Mouse (Mus musculus): ENCODE data around the gene Snx32.

Gene Snx32

DNA sequence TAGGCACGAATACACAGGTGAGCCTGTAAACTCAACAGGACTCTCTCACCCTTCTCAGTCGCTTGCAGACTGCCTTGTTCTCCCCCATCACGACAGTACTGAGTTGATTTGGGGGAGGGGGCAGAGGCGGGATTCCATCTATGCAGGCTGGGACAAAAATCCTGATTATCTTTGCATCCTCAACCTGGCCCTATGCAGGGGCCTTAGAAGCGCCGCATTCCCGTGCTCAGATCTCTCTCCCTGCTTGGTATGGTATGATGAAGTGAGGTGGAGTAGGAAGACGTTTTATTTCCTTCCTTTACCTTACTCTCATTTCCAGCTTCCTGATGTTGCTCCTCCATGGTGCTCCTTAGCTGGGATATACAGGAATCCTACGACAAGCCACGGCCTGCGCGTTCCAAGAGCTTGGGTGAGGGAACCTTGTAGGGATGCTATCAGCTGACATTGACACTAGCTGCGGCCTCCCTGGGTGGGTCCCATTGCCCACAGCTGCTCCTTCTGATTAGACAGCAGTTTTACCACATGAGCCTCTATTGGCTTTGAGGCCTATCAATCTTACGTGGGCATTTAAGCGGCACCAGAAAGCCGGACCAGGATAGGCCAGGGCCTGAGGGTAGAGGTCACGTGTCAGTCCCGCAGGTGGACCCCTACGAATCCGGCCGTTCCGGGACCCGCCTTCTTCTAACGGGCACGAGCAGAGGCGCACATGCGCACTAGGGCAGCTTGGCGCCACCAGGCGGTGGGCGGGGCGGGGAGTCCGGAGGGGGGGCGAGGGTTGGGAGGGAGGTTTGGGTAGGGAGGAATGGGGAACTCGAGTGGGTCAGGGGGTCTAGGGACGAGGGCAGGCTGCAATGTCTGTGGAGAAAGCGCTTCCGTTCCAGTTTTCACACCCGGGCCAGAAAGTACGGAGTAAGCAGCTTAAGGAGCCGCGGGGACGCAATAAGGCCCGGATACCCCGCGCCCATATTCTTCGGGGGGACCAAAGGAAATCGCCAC is at the start of gene Snx32:
TSS of gene Snx32 (minus strand) at position 508 of the 996 bp plus-strand sequence.
- DNase-seq (ENCODE audit: low read depth in 2 of 2, low spot score in 2 of 2), result peak; percentile 87 to 88

DNA sequence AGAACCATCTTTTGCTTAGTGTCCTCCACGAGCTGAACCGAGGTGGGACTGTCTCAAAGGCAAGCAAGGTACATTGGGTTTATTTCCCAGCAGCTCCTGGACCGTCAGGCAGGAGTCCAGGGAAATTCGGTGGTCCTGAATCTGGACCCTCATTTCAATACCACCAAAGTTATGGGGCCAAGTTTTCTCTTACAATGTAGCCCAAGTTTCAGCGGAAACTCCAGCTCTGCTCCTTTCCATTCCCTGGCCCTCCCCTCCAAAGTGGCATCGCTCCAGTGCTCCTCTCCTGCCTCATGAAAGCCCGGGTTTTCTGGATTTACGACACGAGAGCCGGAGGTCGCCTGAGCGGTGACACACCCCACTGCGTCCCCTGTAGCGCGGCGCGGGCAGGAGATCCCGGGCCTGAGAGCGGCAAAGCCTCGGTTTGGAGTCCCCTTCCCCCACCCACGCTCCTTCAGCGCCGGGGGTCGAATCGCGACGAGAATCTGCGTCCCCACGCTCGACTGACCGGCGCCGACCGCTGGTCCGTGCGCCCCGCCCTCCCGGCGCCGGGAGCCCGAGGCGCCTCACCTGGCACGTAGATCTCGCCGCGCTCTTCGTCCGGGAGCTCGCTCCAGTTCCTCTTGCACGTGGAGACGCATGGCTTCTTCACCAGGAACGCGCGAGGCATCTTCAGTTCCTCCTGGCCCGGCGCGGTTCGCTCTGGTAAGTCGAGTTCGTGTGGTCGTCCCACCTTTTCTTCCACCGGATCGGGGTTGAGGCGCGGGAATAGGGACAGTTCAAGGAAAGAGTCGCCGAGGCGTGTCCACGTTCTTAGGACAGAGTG is 49.5 kb upstream of the Snx32 start:
- no peak for DNase-seq (ENCODE audit: low read depth in 2 of 2, low spot score in 2 of 2)

DNA sequence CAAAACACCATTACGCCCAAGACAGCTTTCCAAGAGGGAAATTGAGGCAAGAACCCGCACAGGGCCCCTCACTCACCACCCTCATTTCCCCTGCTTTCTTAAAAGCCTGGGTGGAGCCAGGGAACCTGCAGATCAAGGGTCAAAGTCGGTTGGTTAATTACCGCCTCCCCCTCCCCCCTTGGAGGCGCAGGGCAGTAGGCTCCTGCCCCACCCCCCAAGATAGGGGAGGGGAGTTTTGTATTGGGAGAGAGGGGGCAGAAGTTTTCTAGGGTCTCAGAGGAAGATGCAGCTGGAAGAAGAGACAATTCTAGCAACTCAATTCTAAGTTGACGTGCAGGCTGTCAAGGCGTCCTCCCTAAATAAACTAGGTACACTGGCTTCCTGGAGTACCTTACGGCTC is 48.9 kb upstream of the Snx32 start:
- no peak for DNase-seq (ENCODE audit: low read depth in 2 of 2, low spot score in 2 of 2)

DNA sequence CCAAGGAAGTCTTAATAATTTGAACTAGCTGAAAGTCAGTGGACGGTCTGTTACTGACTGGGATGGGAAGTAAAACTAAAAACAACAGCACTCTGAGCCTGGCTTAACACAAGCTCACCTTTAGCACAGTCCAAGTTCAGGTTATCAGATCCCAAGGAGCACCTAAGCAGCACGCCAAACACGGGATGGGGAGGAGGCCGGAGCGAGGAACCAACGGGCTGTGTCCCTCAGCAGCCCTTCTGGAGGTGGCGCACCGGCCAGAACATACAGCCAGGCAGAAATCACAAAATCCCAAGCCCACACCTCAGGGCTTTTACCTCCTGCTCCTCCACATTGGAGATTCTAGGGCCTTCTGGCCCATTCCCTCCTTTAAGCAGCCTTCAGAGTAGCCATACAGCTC is 48.4 kb upstream of the Snx32 start:
- DNase-seq (ENCODE audit: low read depth in 2 of 2, low spot score in 2 of 2), result no peak

DNA sequence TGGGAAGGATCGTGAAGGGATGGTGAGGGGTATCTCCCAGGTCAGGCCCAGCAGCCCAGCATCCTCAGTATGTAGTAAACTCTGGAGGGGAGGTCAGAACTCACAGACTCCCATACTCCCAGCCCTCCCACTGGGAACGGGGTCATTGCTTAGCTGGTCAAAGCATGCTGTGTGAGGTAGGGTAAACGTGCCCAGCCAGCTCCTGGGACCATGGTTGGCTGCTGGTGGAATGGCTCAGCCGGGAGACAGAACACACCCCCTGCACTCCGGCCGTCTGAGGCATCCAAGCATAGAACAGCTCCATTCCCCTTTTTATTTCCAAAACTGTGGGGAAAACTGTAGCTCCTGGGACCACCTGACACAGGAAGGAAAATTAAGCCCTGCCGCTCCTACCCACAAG is 47.8 kb upstream of the Snx32 start:
- DNase-seq (ENCODE audit: low read depth in 2 of 2, low spot score in 2 of 2), result no peak

DNA sequence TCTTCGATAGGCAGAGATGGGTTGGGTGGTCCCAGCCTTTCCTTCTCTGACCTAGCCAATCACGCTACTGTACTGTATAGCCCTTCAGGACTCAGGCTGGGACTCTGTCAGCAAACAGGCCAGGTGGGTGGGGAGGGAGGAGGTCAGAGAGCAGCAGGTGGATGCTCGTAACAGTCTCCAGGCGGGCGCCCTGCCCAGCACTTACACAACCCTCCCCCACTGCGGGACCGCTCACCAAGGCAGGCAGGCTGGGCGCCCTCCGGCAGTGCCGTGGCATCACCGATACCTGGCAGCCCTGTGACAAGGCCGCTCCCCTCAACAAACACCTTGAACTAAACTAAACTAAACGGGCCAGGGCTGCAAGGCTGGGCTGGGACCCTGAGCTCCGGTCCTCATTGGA is 43.9 kb upstream of the Snx32 start:
- no peak for DNase-seq (ENCODE audit: low read depth in 2 of 2, low spot score in 2 of 2)

DNA sequence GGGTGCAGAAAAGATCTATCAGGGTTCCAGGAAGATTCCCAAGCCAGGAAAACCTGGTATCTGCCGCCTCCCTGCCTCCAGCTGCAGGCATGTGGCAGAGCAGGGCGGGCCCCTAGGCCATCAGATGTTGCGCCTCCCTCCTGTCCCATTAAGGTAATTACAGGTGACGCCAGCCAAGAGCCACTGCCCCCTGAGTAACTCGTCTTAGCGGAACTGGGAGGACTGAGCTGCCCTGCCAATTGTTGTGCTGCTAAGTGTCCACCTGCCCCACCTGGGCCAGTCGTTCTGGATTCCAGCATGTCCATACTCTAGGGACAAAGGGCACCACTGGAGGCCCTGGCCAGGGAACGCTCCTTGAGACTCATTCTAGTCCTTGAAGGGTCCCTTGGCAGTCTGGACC is 43.5 kb upstream of the Snx32 start:
- no peak for DNase-seq (ENCODE audit: low read depth in 2 of 2, low spot score in 2 of 2)

DNA sequence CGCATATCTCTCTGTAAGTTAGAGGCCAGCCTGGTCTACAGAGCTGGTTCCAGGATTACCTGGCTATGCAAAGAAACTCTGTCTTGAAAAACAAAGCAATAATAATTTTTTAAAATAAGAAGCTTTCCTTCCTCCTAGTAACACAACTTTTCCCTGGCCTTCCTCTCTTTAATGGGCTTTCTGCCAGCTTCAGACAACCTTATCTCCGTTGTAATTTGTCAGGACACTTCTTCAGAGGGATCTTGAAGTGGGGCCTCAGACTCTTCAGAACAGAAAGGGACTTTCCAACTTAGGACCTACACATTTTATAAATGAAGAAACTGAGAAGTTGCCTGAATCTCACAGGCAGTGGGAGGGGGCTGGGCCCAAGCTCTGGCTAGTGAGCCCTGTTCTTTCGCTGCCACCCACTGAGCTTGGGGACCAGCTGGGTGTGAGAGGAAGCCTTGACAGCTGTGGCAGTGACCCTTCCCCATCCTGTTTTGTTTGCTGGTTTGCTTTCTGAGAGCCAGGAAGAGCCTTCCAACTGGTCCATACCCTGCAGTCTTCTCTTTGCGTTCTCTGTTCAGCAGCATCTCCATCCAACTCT is 37.2 kb upstream of the Snx32 start:
- DNase-seq (ENCODE audit: low read depth in 2 of 2, low spot score in 2 of 2), result no peak

DNA sequence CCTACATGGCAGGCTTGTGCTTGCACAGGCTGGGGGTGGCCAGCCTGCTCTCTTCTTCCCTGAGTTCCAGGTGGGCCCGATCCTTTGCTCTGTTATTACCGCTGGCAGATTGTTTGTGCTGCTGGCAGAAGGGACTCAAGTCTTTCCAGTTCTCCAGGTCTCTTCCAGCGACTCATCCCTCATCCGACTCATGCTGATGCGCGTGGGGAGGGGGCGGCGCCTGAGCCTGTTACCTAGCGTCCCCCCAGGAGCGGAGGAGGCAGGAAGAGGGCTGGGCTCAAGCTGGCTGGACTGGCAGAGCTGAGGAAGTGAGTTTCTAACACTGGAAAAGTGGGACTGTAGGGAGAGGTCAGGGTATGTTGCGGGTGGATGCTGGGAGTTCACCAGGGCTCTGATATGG is 33.7 kb upstream of the Snx32 start:
- no peak for DNase-seq (ENCODE audit: low read depth in 2 of 2, low spot score in 2 of 2)

DNA sequence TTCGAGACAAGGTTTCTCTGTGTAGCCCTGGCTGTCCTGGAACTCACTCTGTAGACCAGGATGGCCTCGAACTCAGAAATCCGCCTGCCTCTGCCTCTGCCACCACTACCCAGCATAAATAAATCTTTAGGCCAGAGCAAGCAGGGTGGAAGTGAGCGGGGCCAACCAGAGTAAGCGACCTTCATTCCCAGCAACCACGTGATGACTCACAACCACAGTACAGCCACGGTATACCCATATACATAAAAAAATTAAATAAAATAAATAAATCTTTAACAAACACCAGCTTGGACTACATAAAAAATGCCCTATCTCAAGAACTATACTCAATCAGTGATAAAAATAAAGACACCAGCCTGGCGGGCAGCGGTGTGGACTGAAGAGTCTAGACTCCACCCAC is 33.0 kb upstream of the Snx32 start:
- DNase-seq (ENCODE audit: low read depth in 2 of 2, low spot score in 2 of 2), result no peak

DNA sequence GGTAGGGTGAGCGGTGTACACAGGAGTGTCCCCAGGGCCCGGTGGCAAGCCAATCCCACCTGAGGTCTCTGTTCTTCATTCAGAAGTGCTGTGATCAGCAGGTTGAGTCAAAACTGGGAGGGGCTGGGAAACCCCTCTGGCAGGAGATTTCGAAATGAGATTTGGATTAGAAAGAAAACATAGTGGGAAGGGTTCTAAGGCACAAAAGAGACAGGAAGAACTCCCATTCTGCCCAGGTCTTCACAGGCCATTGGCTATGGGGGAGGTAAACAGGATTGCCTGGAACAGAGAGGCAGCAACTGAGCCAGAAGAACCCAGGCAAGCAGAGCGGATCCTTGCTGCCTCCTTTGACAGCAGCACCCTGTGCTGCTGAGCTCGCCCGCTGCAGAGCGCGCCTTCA is 28.4 kb upstream of the Snx32 start:
- DNase-seq (ENCODE audit: low read depth in 2 of 2, low spot score in 2 of 2), result no peak

DNA sequence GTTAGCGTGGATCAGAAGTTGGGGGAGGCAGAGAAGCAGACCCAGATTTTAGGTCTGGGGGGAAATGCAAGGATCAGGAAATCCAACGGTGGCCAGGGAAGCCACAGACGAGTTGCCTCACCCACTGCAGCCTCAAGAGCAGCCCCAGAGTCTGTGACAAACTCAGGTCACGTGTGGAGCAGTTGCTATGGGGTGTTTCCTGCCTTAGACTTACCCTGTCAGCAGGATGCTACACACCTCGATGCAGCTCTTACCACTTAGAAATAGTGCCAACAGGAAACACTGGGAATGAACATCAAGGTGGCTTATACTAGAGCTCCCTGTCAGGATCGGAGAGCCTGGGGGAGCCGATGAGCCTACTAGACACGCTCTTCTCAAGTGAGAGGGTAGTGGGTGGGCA is 22.2 kb upstream of the Snx32 start:
- peak; percentile 16 to 24 for DNase-seq (ENCODE audit: low read depth in 2 of 2, low spot score in 2 of 2)

DNA sequence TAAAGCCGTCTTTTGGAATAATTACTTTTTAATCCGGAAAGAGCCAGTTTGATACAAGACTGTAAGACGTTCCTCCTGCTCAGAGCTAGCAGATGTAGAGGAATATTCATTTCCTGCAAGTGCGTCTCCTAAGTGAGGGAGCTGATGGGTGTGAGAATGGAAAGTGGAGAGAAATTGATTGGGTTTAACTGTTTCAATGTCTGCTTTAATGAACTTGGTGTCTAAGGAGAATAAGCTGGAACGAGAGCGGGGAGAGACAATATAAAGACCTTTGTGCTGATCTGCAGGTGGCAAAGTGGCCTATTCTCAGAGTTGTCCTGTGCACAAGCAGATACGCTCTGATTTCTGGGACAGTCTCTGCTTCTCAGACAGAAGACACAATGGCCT is 19.8 kb upstream of the Snx32 start:
- no peak for DNase-seq (ENCODE audit: low read depth in 2 of 2, low spot score in 2 of 2)

DNA sequence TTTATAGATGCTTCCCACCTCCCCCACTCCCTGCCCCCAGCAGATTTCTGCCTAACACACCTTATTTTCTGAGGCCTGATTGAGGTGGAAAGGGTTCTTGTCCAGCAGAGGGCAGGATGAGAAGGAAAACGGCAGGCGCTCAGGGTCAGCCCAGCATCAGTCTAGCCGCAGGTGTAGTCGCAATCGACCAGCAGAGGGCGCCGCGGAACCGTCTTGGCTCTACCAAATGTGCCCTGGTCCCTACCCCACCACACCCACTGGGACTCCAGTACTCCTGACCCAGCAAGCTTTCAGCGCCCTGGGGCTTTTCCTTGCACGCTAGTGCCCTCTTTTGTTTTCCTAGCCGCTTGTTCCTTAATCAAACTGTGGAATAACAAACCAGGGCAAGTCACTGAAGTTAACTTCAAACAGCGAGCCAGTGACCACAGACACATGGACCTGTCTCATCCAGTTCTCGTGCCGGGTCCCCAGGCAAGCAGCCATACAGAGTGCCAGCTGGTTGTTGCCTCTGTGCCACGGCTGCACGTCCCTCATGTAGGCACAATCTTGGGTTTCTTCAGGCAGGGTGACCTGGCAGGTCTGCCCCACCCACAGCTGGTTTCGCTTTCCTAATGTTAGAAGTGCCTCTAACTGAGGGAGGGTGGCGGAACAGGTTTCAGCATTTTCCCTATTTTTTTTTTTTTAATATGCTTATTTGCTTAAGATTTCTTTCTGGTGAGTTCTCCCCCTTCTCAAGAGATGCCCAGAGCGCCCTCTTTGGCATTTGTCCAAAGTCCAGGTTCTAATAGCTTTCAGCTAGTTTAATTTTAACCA is 19.2 kb upstream of the Snx32 start:
- DNase-seq (ENCODE audit: low read depth in 2 of 2, low spot score in 2 of 2), result peak; percentile 91 to 94

DNA sequence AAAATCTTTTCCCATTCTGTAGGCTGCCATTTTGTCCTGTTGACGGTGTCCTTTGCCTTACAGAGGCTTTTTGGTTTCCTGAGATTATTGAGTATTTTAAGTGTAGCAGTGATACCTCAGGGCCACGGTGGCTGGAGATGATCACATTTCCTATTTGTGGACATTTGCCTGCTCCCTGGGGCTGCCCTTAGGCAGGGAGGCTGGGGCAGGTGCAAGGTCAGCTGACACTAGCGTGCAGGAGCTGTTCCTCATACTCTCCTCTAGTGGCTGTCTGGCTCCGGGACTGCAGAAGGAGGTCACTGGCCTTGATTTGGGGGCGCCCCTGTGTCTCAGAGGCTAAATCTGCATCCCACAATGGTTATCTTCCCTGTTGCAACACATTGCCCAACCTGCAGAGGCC is 14.9 kb upstream of the Snx32 start:
- no peak for DNase-seq (ENCODE audit: low read depth in 2 of 2, low spot score in 2 of 2)

DNA sequence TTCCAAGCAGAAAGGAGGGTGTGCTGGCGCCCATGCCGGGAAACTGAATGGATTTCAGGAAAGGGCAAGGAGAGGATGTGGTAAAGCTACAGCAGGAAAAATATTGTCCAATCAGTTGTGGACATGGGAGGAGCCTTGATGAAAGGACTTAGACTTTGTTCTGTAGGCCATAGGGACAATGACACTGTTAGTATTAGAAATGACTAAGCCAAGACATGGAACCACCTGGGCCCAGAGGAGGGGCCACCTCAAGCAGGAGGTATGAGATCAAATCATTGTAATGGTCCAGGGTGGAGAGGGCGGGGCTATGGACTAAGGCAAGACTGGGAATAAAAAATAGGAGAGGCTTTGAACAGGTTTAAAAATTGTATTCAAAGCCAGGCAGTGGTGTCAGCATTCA is 8.4 kb upstream of the Snx32 start:
- DNase-seq (ENCODE audit: low read depth in 2 of 2, low spot score in 2 of 2), result no peak

DNA sequence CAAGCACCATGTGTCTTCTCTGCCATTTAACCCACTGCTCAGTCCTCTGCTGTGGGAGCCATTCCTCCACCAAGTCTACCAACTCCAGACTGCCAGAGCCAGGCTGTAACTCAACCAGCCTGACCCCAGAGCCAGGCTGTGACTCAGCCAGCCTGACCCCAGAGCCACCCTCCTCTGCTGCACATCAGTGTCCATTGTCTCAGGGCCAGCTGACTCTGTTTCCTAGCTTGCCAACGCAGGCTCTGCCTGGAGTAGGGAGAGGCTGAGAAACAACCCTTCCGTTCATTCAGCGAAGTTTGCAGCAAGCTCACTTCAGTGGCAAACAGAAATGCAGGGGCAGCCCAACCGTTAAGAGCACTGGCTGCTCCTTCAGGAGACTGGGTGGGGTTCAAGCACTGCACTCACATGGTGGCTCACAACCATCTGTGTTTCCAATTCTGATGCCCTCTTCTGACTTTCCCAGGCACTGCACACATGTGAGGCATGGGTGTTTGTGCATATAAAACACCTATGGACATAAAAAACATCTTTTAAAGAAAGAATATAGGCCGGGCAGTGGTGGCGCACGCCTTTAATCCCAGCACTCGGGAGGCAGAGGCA is 6.7 kb upstream of the Snx32 start:
- no peak for DNase-seq (ENCODE audit: low read depth in 2 of 2, low spot score in 2 of 2)

DNA sequence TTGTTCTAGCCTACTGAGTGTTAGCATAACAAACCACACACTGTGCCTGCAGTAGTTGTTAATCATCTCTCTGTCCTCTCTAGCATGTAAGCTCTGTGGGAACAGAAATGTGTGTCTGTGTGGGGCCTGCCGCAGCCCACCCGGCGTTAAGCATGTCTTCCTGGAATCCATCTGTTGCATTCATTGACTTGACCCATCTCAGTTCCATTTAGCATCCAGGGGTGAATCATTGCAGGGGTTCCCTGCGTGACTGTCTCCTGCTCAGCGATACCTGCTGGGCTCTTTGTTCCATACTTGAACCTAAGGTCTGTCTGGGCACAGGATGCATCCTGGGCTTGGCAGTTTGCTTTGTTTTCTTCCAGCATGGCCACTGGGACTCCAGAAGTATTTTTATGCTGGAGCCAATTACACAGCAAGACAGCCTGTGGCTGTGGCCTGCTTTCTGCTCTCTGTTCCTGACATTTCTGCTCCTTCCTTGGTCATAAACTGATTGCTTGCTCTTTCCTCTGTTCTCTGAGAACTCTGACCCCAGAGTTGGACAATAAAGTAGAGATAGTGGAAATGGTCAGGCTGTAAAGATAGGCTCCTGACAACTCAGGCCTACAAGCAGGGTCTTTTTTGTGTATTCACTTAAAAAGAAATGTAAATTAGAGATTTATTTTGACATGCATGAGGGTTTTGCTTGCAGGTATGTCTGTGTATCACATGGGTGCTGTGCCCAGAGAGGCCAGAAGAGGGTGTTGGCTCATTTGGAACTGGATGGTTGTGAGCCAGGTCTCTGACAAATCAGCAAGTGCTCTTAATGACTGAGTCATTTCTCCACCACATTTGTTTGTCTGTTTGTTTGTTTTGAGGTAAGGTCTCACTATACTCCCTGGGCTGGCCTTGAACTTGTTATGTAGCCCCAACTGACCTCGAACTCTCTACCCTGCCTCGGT is 5.8 kb upstream of the Snx32 start:
- no peak for DNase-seq (ENCODE audit: low read depth in 2 of 2, low spot score in 2 of 2)

DNA sequence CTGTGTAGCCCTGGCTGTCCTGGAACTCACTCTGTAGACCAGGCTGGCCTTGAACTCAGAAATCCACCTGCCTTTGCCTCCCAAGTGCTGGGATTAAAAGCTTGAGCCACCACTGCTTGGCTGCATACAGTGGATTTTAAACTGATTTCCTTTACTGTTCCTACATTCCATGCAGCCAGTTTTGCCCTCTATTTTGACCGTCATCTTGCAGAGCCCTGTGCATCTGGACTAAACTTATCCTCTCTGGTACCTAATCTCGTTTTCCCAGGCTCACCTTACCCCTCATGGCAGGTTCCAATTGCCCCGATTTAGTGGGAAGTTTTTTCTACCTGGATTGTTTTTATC is 2.6 kb upstream of the Snx32 start:
- no peak for DNase-seq (ENCODE audit: low read depth in 2 of 2, low spot score in 2 of 2)

All from CD8-positive naive resting alpha-beta T cell, adult 2 months (primary cell).